Mouse (Mus musculus): ENCODE measurements around the gene Gm13090. TPM values are rescaled to one million over a fixed set of nuclear protein-coding genes. Genes with fewer than 3 reads are reported as not detected.

The Gm13090 gene
- total and polyA plus RNA-seq, 2 experiments from 2014 or later, result 0.26 TPM; not detected in 1

GRCm38 (mm10) chr4:151107131-151108001 is 18.0 kb downstream of the Gm13090 start:
- H3K36me3 ChIP-seq (replicated peaks; ENCODE audit: control insufficient read depth, insufficient read depth, low read length), result no peaks in the 10 kb centered on the region
- H3K4me2 ChIP-seq (ENCODE audit: low read depth, low read length), result peak overlapping the region; percentile 71
- peaks cover 20% of the 10 kb centered on the region for H3K27me3 ChIP-seq (ENCODE audit: control insufficient read depth, insufficient read depth, low read length)
- ATAC-seq (ENCODE audit: insufficient read depth, low read depth) (peak; percentile 9), DNase-seq (ENCODE audit: low spot score) (peak; percentile 44)
- TF ChIP-seq EP300 (IDR thresholded peaks at IDR 0.05; ENCODE audit: low read depth) (no peak), CTCF (IDR thresholded peaks at IDR 0.05; ENCODE audit: low read depth) (no peak)
- 3% methylated on average over 54 of the region's 60 CpGs for WGBS
- peak overlapping the region; percentile 61 for H3K4me3 ChIP-seq (ENCODE audit: low read depth, low read length)
- H3K4me1 ChIP-seq (ENCODE audit: control insufficient read depth, insufficient read depth), result peaks cover 13% of the 10 kb centered on the region
- no peaks in the 10 kb centered on the region for H3K9me3 ChIP-seq (replicated peaks; ENCODE audit: control insufficient read depth, low read length)
- peak overlapping the region; percentile 74 for H3K9ac ChIP-seq (replicated peaks; ENCODE audit: low read depth, low read length)
- peak overlapping the region; percentile 89 for H3K27ac ChIP-seq (ENCODE audit: low read depth)

- under 1% methylated on average over 85 of the region's 101 CpGs for WGBS
- no peaks in the 10 kb centered on the region for H3K9me3 ChIP-seq (replicated peaks; ENCODE audit: control insufficient read depth, low read length)
- peak overlapping the region; percentile 61 for H3K4me3 ChIP-seq (ENCODE audit: low read depth, low read length)
- H3K9ac ChIP-seq (replicated peaks; ENCODE audit: low read depth, low read length), result peak overlapping the region; percentile 74
- H3K27me3 ChIP-seq (ENCODE audit: control insufficient read depth, insufficient read depth, low read length), result peaks cover 20% of the 10 kb centered on the region
- ATAC-seq (ENCODE audit: insufficient read depth, low read depth) (peak; percentile 96), DNase-seq (ENCODE audit: low spot score) (peak; percentile 95)
- H3K36me3 ChIP-seq (replicated peaks; ENCODE audit: control insufficient read depth, insufficient read depth, low read length), result no peaks in the 10 kb centered on the region
- TF ChIP-seq CTCF (IDR thresholded peaks at IDR 0.05; ENCODE audit: low read depth) (no peak), EP300 (IDR thresholded peaks at IDR 0.05; ENCODE audit: low read depth) (no peak)
- H3K4me1 ChIP-seq (ENCODE audit: control insufficient read depth, insufficient read depth), result peaks cover 7% of the 10 kb centered on the region; the same call in 1 of the 2 replicates
- peak overlapping the region; percentile 89 for H3K27ac ChIP-seq (ENCODE audit: low read depth)
- H3K4me2 ChIP-seq (ENCODE audit: low read depth, low read length), result peak overlapping the region; percentile 71
These were observed 18.8 kb downstream of the Gm13090 start for GRCm38 (mm10) chr4:151108028-151108771.

GRCm38 (mm10) chr4:151108834-151109241 is 19.5 kb downstream of the Gm13090 start:
- Histone ChIP-seq H3K36me3 (replicated peaks; ENCODE audit: control insufficient read depth, insufficient read depth, low read length) (no peaks in the 10 kb centered on the region), H3K4me1 (ENCODE audit: control insufficient read depth, insufficient read depth) (peaks cover under 1% of the 10 kb centered on the region; the same call in 1 of the 2 replicates), H3K27me3 (ENCODE audit: control insufficient read depth, insufficient read depth, low read length) (peaks cover 20% of the 10 kb centered on the region), H3K9me3 (replicated peaks; ENCODE audit: control insufficient read depth, low read length) (no peaks in the 10 kb centered on the region), H3K9ac (replicated peaks; ENCODE audit: low read depth, low read length) (peak overlapping the region; percentile 74), H3K4me2 (ENCODE audit: low read depth, low read length) (peak overlapping the region; percentile 71), H3K27ac (ENCODE audit: low read depth) (peak overlapping the region; percentile 71), H3K4me3 (ENCODE audit: low read depth, low read length) (peak overlapping the region; percentile 61)
- TF ChIP-seq EP300 (IDR thresholded peaks at IDR 0.05; ENCODE audit: low read depth) (no peak), CTCF (IDR thresholded peaks at IDR 0.05; ENCODE audit: low read depth) (no peak)
- peak; percentile 39 for DNase-seq (ENCODE audit: low spot score)
- peak; percentile 5; the same call in 1 of the 2 replicates for ATAC-seq (ENCODE audit: insufficient read depth, low read depth)
- 3% methylated on average over 15 of the region's 20 CpGs for WGBS

- 44% methylated on average over 8 of the region's 8 CpGs for WGBS
- ATAC-seq (ENCODE audit: insufficient read depth, low read depth), result no peak
- Histone ChIP-seq H3K27me3 (ENCODE audit: control insufficient read depth, insufficient read depth, low read length) (peaks cover 20% of the 10 kb centered on the region), H3K36me3 (replicated peaks; ENCODE audit: control insufficient read depth, insufficient read depth, low read length) (no peaks in the 10 kb centered on the region), H3K4me3 (ENCODE audit: low read depth, low read length) (no peak overlapping the region), H3K4me2 (ENCODE audit: low read depth, low read length) (no peak overlapping the region), H3K4me1 (ENCODE audit: control insufficient read depth, insufficient read depth) (no peaks in the 10 kb centered on the region), H3K9me3 (replicated peaks; ENCODE audit: control insufficient read depth, low read length) (no peaks in the 10 kb centered on the region), H3K27ac (ENCODE audit: low read depth) (no peak overlapping the region), H3K9ac (replicated peaks; ENCODE audit: low read depth, low read length) (no peak overlapping the region)
- TF ChIP-seq CTCF (IDR thresholded peaks at IDR 0.05; ENCODE audit: low read depth) (no peak), EP300 (IDR thresholded peaks at IDR 0.05; ENCODE audit: low read depth) (no peak)
- DNase-seq (ENCODE audit: low spot score), result no peak
These were observed 21.9 kb downstream of the Gm13090 start for GRCm38 (mm10) chr4:151111226-151111625.

- Histone ChIP-seq H3K4me3 (ENCODE audit: low read depth, low read length) (no peak overlapping the region), H3K4me2 (ENCODE audit: low read depth, low read length) (no peak overlapping the region), H3K27ac (ENCODE audit: low read depth) (no peak overlapping the region), H3K4me1 (ENCODE audit: control insufficient read depth, insufficient read depth) (no peaks in the 10 kb centered on the region), H3K36me3 (replicated peaks; ENCODE audit: control insufficient read depth, insufficient read depth, low read length) (no peaks in the 10 kb centered on the region), H3K9ac (replicated peaks; ENCODE audit: low read depth, low read length) (no peak overlapping the region), H3K27me3 (ENCODE audit: control insufficient read depth, insufficient read depth, low read length) (peaks cover 12% of the 10 kb centered on the region; the same call in 1 of the 2 replicates), H3K9me3 (replicated peaks; ENCODE audit: control insufficient read depth, low read length) (no peaks in the 10 kb centered on the region)
- no peak for TF ChIP-seq CTCF (IDR thresholded peaks at IDR 0.05; ENCODE audit: low read depth)
- no peak for TF ChIP-seq EP300 (IDR thresholded peaks at IDR 0.05; ENCODE audit: low read depth)
- DNase-seq (ENCODE audit: low spot score) (no peak), ATAC-seq (ENCODE audit: insufficient read depth, low read depth) (no peak)
- 82% methylated on average over 7 of the region's 7 CpGs for WGBS
These were observed 25.2 kb downstream of the Gm13090 start for GRCm38 (mm10) chr4:151114574-151114973.

Data from heart, postnatal 0 days (tissue).